Mouse (Mus musculus): ENCODE data around the gene Ptprj.

DNA sequence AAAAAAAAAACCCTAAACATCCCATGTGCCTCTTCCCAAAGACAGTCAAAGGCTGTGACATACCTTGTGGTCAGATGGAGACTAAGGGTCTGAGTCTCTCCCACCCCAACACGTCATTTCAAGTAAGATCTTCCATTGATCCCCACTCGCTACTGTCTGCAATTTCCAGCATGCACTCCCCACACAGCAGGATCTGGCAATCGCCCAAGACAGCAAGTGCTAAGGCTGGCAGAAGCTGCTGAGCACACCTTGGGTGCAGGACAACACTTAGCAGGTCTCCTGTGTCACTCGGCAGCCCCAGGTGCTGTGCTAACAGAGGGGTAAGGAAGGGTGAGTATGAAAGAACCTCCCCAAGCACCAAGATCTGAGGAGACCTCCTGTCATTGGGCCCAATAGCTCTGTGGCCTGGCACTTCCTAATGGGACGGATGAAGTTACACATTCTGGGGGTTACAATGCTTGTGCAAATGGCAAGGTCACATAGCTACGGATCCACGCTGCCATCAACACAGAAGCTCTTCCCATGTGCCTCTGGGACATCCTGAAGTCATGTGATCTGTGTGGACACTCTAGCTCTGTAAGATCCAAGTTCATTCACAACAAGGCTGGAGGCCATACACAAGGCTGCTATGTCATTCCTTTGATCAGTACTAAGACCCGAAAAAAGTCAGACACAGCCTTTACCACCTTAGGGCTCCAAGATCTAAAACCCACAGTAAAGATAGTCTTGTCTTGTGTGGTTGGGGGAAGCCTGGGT is 13.5 kb downstream of the Ptprj start:
- TF ChIP-seq CTCF (IDR thresholded peaks at IDR 0.05; ENCODE audit: control insufficient read depth, insufficient read depth, insufficient replicate concordance, low read depth, low read length) (no peak), POLR2A (IDR thresholded peaks at IDR 0.05; ENCODE audit: control insufficient read depth, low read depth, low read length) (no peak)
